13 mouse cellular contexts compared by ENCODE assay signal in the genomic region with DNA sequence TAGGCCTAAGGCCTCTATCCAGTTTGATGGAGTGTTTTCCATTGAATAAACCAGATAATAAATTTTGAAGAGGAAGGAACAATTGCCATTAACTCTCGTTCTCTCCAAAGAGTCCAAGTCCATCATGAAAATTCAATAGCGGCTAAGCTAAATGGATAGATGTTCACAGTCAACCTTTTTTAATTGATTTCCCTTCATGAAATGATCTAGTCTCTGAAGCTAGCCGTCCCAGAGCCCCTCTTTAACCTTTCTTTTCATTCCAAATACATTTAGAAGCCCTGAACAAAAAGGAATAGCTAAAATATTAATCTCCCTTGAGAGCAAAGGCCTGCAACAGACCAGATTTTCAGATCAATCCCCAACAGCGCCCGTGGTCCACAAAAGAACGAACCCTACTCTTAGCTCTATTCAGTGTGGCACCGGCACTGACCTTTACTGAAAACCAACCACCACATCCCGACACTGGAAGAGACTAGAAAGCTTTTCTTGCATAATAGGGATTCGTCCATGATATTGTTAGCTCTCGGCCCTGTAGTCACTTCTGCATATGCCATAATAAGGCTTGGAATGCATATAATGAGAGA.
A peak's percentile ranks its signal among the peaks of the same experiment; 100 is the strongest.
DNase-seq lines count a peak whose midpoint lies in the region; ATAC-seq and TF ChIP-seq lines count a peak whose summit lies in the region.
"Had no signal": no experiment of that assay in that cellular context is flagged by ENCODE, and none has a peak within 500 bp of the region (broad histone marks: within the 10 kb centered on the region; RNA-seq: fewer than 3 reads in every experiment).

No protein-coding gene starts in this region.

- H3K4me3 ChIP-seq in hindbrain, embryonic 10.5 days: no peak overlapping the region
- H3K4me3 ChIP-seq in hindbrain, postnatal 0 days (ENCODE audit: low read length): no peak overlapping the region
- no peak overlapping the region for H3K4me3 ChIP-seq in embryonic facial prominence, embryonic 10.5 days
- H3K4me3 ChIP-seq in hindbrain, embryonic 13.5 days: no peak overlapping the region
- H3K4me3 ChIP-seq in neural tube, embryonic 12.5 days: no peak overlapping the region
- no peak overlapping the region for H3K4me3 ChIP-seq in gastrocnemius, adult 2 months
- H3K4me3 ChIP-seq: heart, embryonic 10.5 days had no signal

- intact Hi-C loops in gastrocnemius, adult 2 months (cut with DNase I): loop anchor here (5.0 kb wide), 2 partner anchors 89 to 109 kb away; no protein-coding TSS in a partner anchor

- peaks cover 77% of the 10 kb centered on the region for H3K27me3 ChIP-seq in hindbrain, embryonic 10.5 days (ENCODE audit: insufficient read depth, poor library complexity, severe bottlenecking)
- H3K27me3 ChIP-seq in hindbrain, postnatal 0 days (ENCODE audit: insufficient read depth, low read length): no peaks in the 10 kb centered on the region
- peaks cover 82% of the 10 kb centered on the region for H3K27me3 ChIP-seq in embryonic facial prominence, embryonic 10.5 days (replicated peaks; ENCODE audit: low read depth, poor library complexity, severe bottlenecking)
- no peaks in the 10 kb centered on the region for H3K27me3 ChIP-seq in hindbrain, embryonic 13.5 days
- no peaks in the 10 kb centered on the region for H3K27me3 ChIP-seq in neural tube, embryonic 12.5 days (replicated peaks)

- WGBS in hindbrain, embryonic 10.5 days: 43% methylated on average over 10 of the region's 10 CpGs
- 50% methylated on average over 10 of the region's 10 CpGs for WGBS in hindbrain, postnatal 0 days
- WGBS in embryonic facial prominence, embryonic 10.5 days: 64% methylated on average over 10 of the region's 10 CpGs
- WGBS in hindbrain, embryonic 13.5 days: 24% methylated on average over 10 of the region's 10 CpGs
- WGBS in neural tube, embryonic 12.5 days: 23% methylated on average over 10 of the region's 10 CpGs

- no peak overlapping the region for H3K4me2 ChIP-seq in hindbrain, postnatal 0 days (ENCODE audit: low read depth, low read length)
- no peak overlapping the region for H3K4me2 ChIP-seq in hindbrain, embryonic 13.5 days
- no peak overlapping the region; the same call in 1 of the 2 replicates for H3K4me2 ChIP-seq in neural tube, embryonic 12.5 days (replicated peaks)

- no peak overlapping the region for H3K9ac ChIP-seq in hindbrain, postnatal 0 days (replicated peaks; ENCODE audit: low read length)
- H3K9ac ChIP-seq in hindbrain, embryonic 13.5 days: no peak overlapping the region
- no peak overlapping the region for H3K9ac ChIP-seq in neural tube, embryonic 12.5 days

- no peaks in the 10 kb centered on the region for H3K9me3 ChIP-seq in hindbrain, embryonic 10.5 days
- no peaks in the 10 kb centered on the region for H3K9me3 ChIP-seq in hindbrain, postnatal 0 days (ENCODE audit: low read length)
- no peaks in the 10 kb centered on the region for H3K9me3 ChIP-seq in embryonic facial prominence, embryonic 10.5 days
- no peaks in the 10 kb centered on the region for H3K9me3 ChIP-seq in hindbrain, embryonic 13.5 days
- no peaks in the 10 kb centered on the region for H3K9me3 ChIP-seq in neural tube, embryonic 12.5 days
- H3K9me3 ChIP-seq: heart, embryonic 10.5 days had no signal

- ATAC-seq in hindbrain, postnatal 0 days: no peak
- ATAC-seq in hindbrain, embryonic 13.5 days (ENCODE audit: low FRiP score): no peak
- ATAC-seq in neural tube, embryonic 12.5 days (ENCODE audit: low FRiP score, low read depth): peak; percentile 23; the same call in 1 of the 2 replicates

- H3K27ac ChIP-seq in hindbrain, embryonic 10.5 days: 0 out of 2 replicates have a peak overlapping the region, but pooled peaks have one; percentile 19
- H3K27ac ChIP-seq in hindbrain, postnatal 0 days: no peak overlapping the region
- H3K27ac ChIP-seq in embryonic facial prominence, embryonic 10.5 days (replicated peaks): no peak overlapping the region
- H3K27ac ChIP-seq in hindbrain, embryonic 13.5 days: peak overlapping the region; percentile 70
- H3K27ac ChIP-seq in neural tube, embryonic 12.5 days: no peak overlapping the region; the same call in 1 of the 2 replicates
- no peak overlapping the region for H3K27ac ChIP-seq in gastrocnemius, adult 2 months

- TF ChIP-seq CTCF in hindbrain, postnatal 0 days (IDR thresholded peaks at IDR 0.05; ENCODE audit: low read depth): no peak
- no peak for TF ChIP-seq CTCF in gastrocnemius, adult 2 months (IDR thresholded peaks at IDR 0.05)

- no peak for DNase-seq in hindbrain, embryonic 10.5 days (ENCODE audit: low spot score)
- no peak for DNase-seq in hindbrain, postnatal 0 days (ENCODE audit: low spot score)
- peak; percentile 22 for DNase-seq in embryonic facial prominence, embryonic 10.5 days (ENCODE audit: low spot score)
- no peak for DNase-seq in gastrocnemius, adult 2 months
- DNase-seq in heart, adult 9 months (ENCODE audit: low spot score in 2 of 2): no peak
- DNase-seq: cerebellum, adult 2 months; gastrocnemius, postnatal 25 days; heart, postnatal 10 days; lung, adult 18-20 months; thymus, postnatal 4 days had no signal

- no peaks in the 10 kb centered on the region for H3K36me3 ChIP-seq in hindbrain, embryonic 10.5 days
- no peaks in the 10 kb centered on the region for H3K36me3 ChIP-seq in hindbrain, postnatal 0 days (ENCODE audit: insufficient read depth, low read length)
- H3K36me3 ChIP-seq in embryonic facial prominence, embryonic 10.5 days (replicated peaks): no peaks in the 10 kb centered on the region
- no peaks in the 10 kb centered on the region for H3K36me3 ChIP-seq in hindbrain, embryonic 13.5 days
- no peaks in the 10 kb centered on the region for H3K36me3 ChIP-seq in neural tube, embryonic 12.5 days
- H3K36me3 ChIP-seq: heart, embryonic 10.5 days had no signal

- peaks cover 90% of the 10 kb centered on the region for H3K4me1 ChIP-seq in hindbrain, embryonic 10.5 days (replicated peaks)
- peaks cover 47% of the 10 kb centered on the region for H3K4me1 ChIP-seq in hindbrain, postnatal 0 days (ENCODE audit: insufficient read depth, low read length)
- H3K4me1 ChIP-seq in embryonic facial prominence, embryonic 10.5 days: peaks cover 77% of the 10 kb centered on the region
- peaks cover 88% of the 10 kb centered on the region for H3K4me1 ChIP-seq in hindbrain, embryonic 13.5 days (replicated peaks)
- peaks cover 74% of the 10 kb centered on the region for H3K4me1 ChIP-seq in neural tube, embryonic 12.5 days

Comparison
In these comparisons a context has a peak if more than half of its experiments do, and no peak if none do; other contexts are left out.
1. H3K27ac ChIP-seq: peak in hindbrain, embryonic 10.5 days (single experiment) and hindbrain, embryonic 13.5 days (single experiment); none in hindbrain, postnatal 0 days (single experiment), embryonic facial prominence, embryonic 10.5 days (single experiment), neural tube, embryonic 12.5 days (single experiment) and gastrocnemius, adult 2 months (single experiment).